Mouse (Mus musculus) CH12F3 (cell line): ENCODE data around the gene Iqcf6.
"Not testable (repeated sequence)": the region's sequence is repeated elsewhere in the genome, so short reads cannot be mapped to it uniquely, and the experiment has no call there.

Experiments used
- in situ Hi-C: fragments of 300-500 bp; cut with MboI; formaldehyde crosslinking; loops from 2 replicates; pipeline ENCODE4 v1.14.3; 2020; ENCODE audit warnings: low sequenced_read_pairs

The Iqcf6 gene

GRCm38 (mm10) chr9:106626282-106626681, at the start of gene Iqcf6:
TSS of gene Iqcf6 (plus strand) at chr9:106626582.
- in situ Hi-C loops = no loop called here

GRCm38 (mm10) chr9:106580016-106580415, 46.4 kb upstream of the Iqcf6 start:
- in situ Hi-C loops = no loop called here

GRCm38 (mm10) chr9:106582552-106582951, 43.8 kb upstream of the Iqcf6 start:
- in situ Hi-C loops = no loop called here

GRCm38 (mm10) chr9:106592158-106592557, 34.2 kb upstream of the Iqcf6 start:
- in situ Hi-C loops = no loop called here

GRCm38 (mm10) chr9:106595402-106595801, 31.0 kb upstream of the Iqcf6 start:
- in situ Hi-C loops = not testable (repeated sequence)

- in situ Hi-C loops = no loop called here
These were observed 30.5 kb upstream of the Iqcf6 start for GRCm38 (mm10) chr9:106595836-106596235.

GRCm38 (mm10) chr9:106598466-106598865, 27.9 kb upstream of the Iqcf6 start:
- in situ Hi-C loops = no loop called here

- in situ Hi-C loops = no loop called here
These were observed 25.8 kb upstream of the Iqcf6 start for GRCm38 (mm10) chr9:106600546-106600945.

- in situ Hi-C loops = no loop called here
These were observed 15.7 kb upstream of the Iqcf6 start for GRCm38 (mm10) chr9:106610727-106611126.

- in situ Hi-C loops = no loop called here
These were observed 12.4 kb upstream of the Iqcf6 start for GRCm38 (mm10) chr9:106613951-106614350.

- in situ Hi-C loops = no loop called here
These were observed 11.8 kb upstream of the Iqcf6 start for GRCm38 (mm10) chr9:106614616-106615015.

GRCm38 (mm10) chr9:106616306-106616705, 10.1 kb upstream of the Iqcf6 start:
- in situ Hi-C loops = no loop called here

- in situ Hi-C loops = no loop called here
These were observed 8.9 kb upstream of the Iqcf6 start for GRCm38 (mm10) chr9:106617496-106617895.

- in situ Hi-C loops = not testable (repeated sequence)
These were observed 1.4 kb downstream of the Iqcf6 start for GRCm38 (mm10) chr9:106627796-106628195.

- in situ Hi-C loops = no loop called here
These were observed 5.8 kb downstream of the Iqcf6 start for GRCm38 (mm10) chr9:106632185-106632584.

- in situ Hi-C loops = no loop called here
These were observed 11.8 kb downstream of the Iqcf6 start for GRCm38 (mm10) chr9:106638154-106638553.

GRCm38 (mm10) chr9:106641346-106641745, 15.0 kb downstream of the Iqcf6 start:
- in situ Hi-C loops = no loop called here

- in situ Hi-C loops = no loop called here
These were observed 16.7 kb downstream of the Iqcf6 start for GRCm38 (mm10) chr9:106643128-106643527.

- in situ Hi-C loops = no loop called here
These were observed 17.4 kb downstream of the Iqcf6 start for GRCm38 (mm10) chr9:106643787-106644186.

- in situ Hi-C loops = no loop called here
These were observed 19.4 kb downstream of the Iqcf6 start for GRCm38 (mm10) chr9:106645684-106646271.

- in situ Hi-C loops = no loop called here
These were observed 20.8 kb downstream of the Iqcf6 start for GRCm38 (mm10) chr9:106647226-106647625.

- in situ Hi-C loops = no loop called here
These were observed 26.3 kb downstream of the Iqcf6 start for GRCm38 (mm10) chr9:106652720-106653119.
